Mouse (Mus musculus): ENCODE results near the gene Rnf5. TPM values are rescaled to one million over a fixed set of nuclear protein-coding genes. Genes with fewer than 3 reads are reported as not detected.
A peak's percentile ranks its signal among the peaks of the same experiment; 100 is the strongest.

The Rnf5 gene
- total RNA-seq (2021), result 10 to 100 TPM; 17.1 to 18.6 TPM
- long read RNA-seq, experiment 1, transcript Rnf5-201 (6 exons, 1,238 nt), result major isoform, 11 of 16 reads
- long read RNA-seq, experiment 1, partial matches to known transcripts, result 0 of 16 reads
- long read RNA-seq, experiment 1, other reads (novel, unspliced or antisense), result 5 of 16 reads
- long read RNA-seq, experiment 2, transcript Rnf5-201 (6 exons, 1,238 nt), result major isoform, 26 of 31 reads
- long read RNA-seq, experiment 2, partial matches to known transcripts, result 4 of 31 reads
- long read RNA-seq, experiment 2, other reads (novel, unspliced or antisense), result 1 of 31 reads

GRCm38 (mm10) chr17:34603375-34604060, at the start of gene Rnf5:
TSS of gene Rnf5 (minus strand) at chr17:34603690.
- intact Hi-C loops (cut with DNase I; ENCODE audit: low total_unique reads), result no loop called here
- peak; percentile 97 for DNase-seq

GRCm38 (mm10) chr17:34652985-34653384, 49.5 kb upstream of the Rnf5 start:
- intact Hi-C loops (cut with DNase I; ENCODE audit: low total_unique reads), result loop anchor here (5.0 kb wide), 2 partner anchors 59 to 159 kb away; no protein-coding TSS in a partner anchor

GRCm38 (mm10) chr17:34652546-34652945, 49.1 kb upstream of the Rnf5 start:
- intact Hi-C loops (cut with DNase I; ENCODE audit: low total_unique reads), result loop anchor here (5.0 kb wide), 2 partner anchors 60 to 160 kb away; no protein-coding TSS in a partner anchor

More at GRCm38 (mm10) chr17:34652985-34653384, 49.5 kb upstream of the Rnf5 start:
- DNase-seq, result no peak

GRCm38 (mm10) chr17:34651507-34652221, 48.2 kb upstream of the Rnf5 start:
- peak; percentile 60 for DNase-seq
- intact Hi-C loops (cut with DNase I; ENCODE audit: low total_unique reads), result loop anchor here (5.0 kb wide), 2 partner anchors 61 to 161 kb away; no protein-coding TSS in a partner anchor

More at GRCm38 (mm10) chr17:34652546-34652945, 49.1 kb upstream of the Rnf5 start:
- no peak for DNase-seq

GRCm38 (mm10) chr17:34650781-34651180, 47.3 kb upstream of the Rnf5 start:
- intact Hi-C loops (cut with DNase I; ENCODE audit: low total_unique reads), result loop anchor here (5.0 kb wide), 2 partner anchors 62 to 162 kb away; no protein-coding TSS in a partner anchor
- DNase-seq, result no peak

GRCm38 (mm10) chr17:34649106-34649864, 45.8 kb upstream of the Rnf5 start:
- intact Hi-C loops (cut with DNase I; ENCODE audit: low total_unique reads), result no loop called here

GRCm38 (mm10) chr17:34648141-34648890, 44.8 kb upstream of the Rnf5 start:
- intact Hi-C loops (cut with DNase I; ENCODE audit: low total_unique reads), result no loop called here
- no peak for DNase-seq

More at GRCm38 (mm10) chr17:34649106-34649864, 45.8 kb upstream of the Rnf5 start:
- no peak for DNase-seq

- intact Hi-C loops (cut with DNase I; ENCODE audit: low total_unique reads), result no loop called here
- peak; percentile 96 for DNase-seq
Measured at GRCm38 (mm10) chr17:34646906-34647787, 43.7 kb upstream of the Rnf5 start, which contains the start of gene Atf6b. TSS of gene Atf6b (plus strand) at chr17:34647146.

GRCm38 (mm10) chr17:34645831-34646511, 42.5 kb upstream of the Rnf5 start:
- intact Hi-C loops (cut with DNase I; ENCODE audit: low total_unique reads), result no loop called here
- DNase-seq, result peak; percentile 25

GRCm38 (mm10) chr17:34645256-34645829, 41.9 kb upstream of the Rnf5 start:
- intact Hi-C loops (cut with DNase I; ENCODE audit: low total_unique reads), result no loop called here
- no peak for DNase-seq

- intact Hi-C loops (cut with DNase I; ENCODE audit: low total_unique reads), result no loop called here
- DNase-seq, result peak; percentile 94
Measured at GRCm38 (mm10) chr17:34644608-34645007, 41.1 kb upstream of the Rnf5 start, which contains the start of gene Fkbpl. TSS of gene Fkbpl (plus strand) at chr17:34644764.

- intact Hi-C loops (cut with DNase I; ENCODE audit: low total_unique reads), result no loop called here
- no peak for DNase-seq
Measured at GRCm38 (mm10) chr17:34643944-34644343, 40.5 kb upstream of the Rnf5 start.

- DNase-seq, result no peak
- intact Hi-C loops (cut with DNase I; ENCODE audit: low total_unique reads), result no loop called here
Measured at GRCm38 (mm10) chr17:34643379-34643778, 39.9 kb upstream of the Rnf5 start.

GRCm38 (mm10) chr17:34641945-34642344, 38.5 kb upstream of the Rnf5 start:
- no peak for DNase-seq
- intact Hi-C loops (cut with DNase I; ENCODE audit: low total_unique reads), result no loop called here

- DNase-seq, result peak; percentile 41
- intact Hi-C loops (cut with DNase I; ENCODE audit: low total_unique reads), result no loop called here
Measured at GRCm38 (mm10) chr17:34640778-34641601, 37.5 kb upstream of the Rnf5 start.
